In the genomic region with DNA sequence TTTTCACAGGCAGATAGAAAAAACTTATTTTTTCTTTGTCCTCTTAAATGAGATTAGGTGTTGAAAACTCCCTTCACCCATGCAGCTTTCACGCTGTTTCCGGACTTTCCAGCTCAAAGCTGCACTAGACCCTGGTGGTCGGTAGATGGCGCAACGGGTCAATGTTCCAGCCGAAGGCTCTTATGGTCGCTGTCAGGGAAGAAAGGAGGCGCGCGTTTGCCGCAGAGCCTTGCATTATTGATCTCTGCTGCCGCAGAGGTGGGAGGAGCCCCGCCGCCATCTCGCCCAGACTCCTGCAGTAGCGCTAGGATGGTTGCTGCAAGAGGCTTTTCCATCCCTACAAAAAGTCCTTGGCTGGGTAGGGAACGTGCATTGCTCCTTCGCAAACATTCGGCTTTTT, we compare ENCODE assay signal across 8 mouse cellular contexts. TPM values are rescaled to one million over a fixed set of nuclear protein-coding genes. Genes with fewer than 3 reads are reported as not detected.
DNase-seq lines count a peak whose midpoint lies in the region; ATAC-seq and TF ChIP-seq lines count a peak whose summit lies in the region.

No protein-coding gene starts in this region.

- ATAC-seq in heart, embryonic 15.5 days (replicated peaks; ENCODE audit: insufficient number of reproducible peaks, insufficient read depth, low FRiP score, low read depth): peak; percentile 87
- peak; percentile 80 for ATAC-seq in liver, embryonic 14.5 days (ENCODE audit: insufficient read depth)
- ATAC-seq in neural tube, embryonic 11.5 days (ENCODE audit: insufficient read depth, low FRiP score, low TSS enrichment): peak; percentile 92
- peak; percentile 92 for ATAC-seq in stomach, postnatal 0 days (ENCODE audit: low FRiP score, low TSS enrichment)

- under 1% methylated on average over 19 of the region's 19 CpGs for WGBS in forebrain, embryonic 10.5 days
- whole genome bisulfite sequencing in heart, embryonic 15.5 days: 0% methylated on average over 19 of the region's 19 CpGs
- under 1% methylated on average over 19 of the region's 19 CpGs for WGBS in liver, embryonic 14.5 days (ENCODE audit: insufficient replicate concordance)
- whole genome bisulfite sequencing in neural tube, embryonic 11.5 days: under 1% methylated on average over 19 of the region's 19 CpGs
- under 1% methylated on average over 19 of the region's 19 CpGs for WGBS in stomach, postnatal 0 days

- H3K9ac ChIP-seq in heart, embryonic 15.5 days: peak overlapping the region; percentile 44
- H3K9ac ChIP-seq in liver, embryonic 14.5 days (replicated peaks): no peak overlapping the region
- H3K9ac ChIP-seq in neural tube, embryonic 11.5 days (ENCODE audit: low read length): peak overlapping the region; percentile 41
- H3K9ac ChIP-seq in stomach, postnatal 0 days (ENCODE audit: low read length): peak overlapping the region; percentile 47; the same call in 1 of the 2 replicates

- H3K4me3 ChIP-seq in forebrain, embryonic 10.5 days: peak overlapping the region; percentile 53
- H3K4me3 ChIP-seq in heart, embryonic 15.5 days: peak overlapping the region; percentile 70
- peak overlapping the region; percentile 40 to 47 for H3K4me3 ChIP-seq in liver, embryonic 14.5 days (ENCODE audit: insufficient read depth in 1 of 2, low read depth in 2 of 2, low read length in 2 of 2)
- peak overlapping the region; percentile 36 for H3K4me3 ChIP-seq in neural tube, embryonic 11.5 days (ENCODE audit: low read depth, low read length)
- peak overlapping the region; percentile 44 for H3K4me3 ChIP-seq in stomach, postnatal 0 days (ENCODE audit: low read depth, low read length)

- H3K4me2 ChIP-seq in heart, embryonic 15.5 days: peak overlapping the region; percentile 94
- H3K4me2 ChIP-seq in liver, embryonic 14.5 days (ENCODE audit: low read depth): peak overlapping the region; percentile 76
- peak overlapping the region; percentile 74 for H3K4me2 ChIP-seq in neural tube, embryonic 11.5 days (ENCODE audit: low read depth)
- H3K4me2 ChIP-seq in stomach, postnatal 0 days (replicated peaks; ENCODE audit: low read depth): peak overlapping the region; percentile 66

- H3K27me3 ChIP-seq in forebrain, embryonic 10.5 days (ENCODE audit: poor library complexity, severe bottlenecking): peaks cover 61% of the 10 kb centered on the region
- no peaks in the 10 kb centered on the region for H3K27me3 ChIP-seq in heart, embryonic 15.5 days
- no peaks in the 10 kb centered on the region; the same call in 1 of the 2 replicates for H3K27me3 ChIP-seq in liver, embryonic 14.5 days (ENCODE audit: control insufficient read depth, insufficient read depth, low read length)
- H3K27me3 ChIP-seq in neural tube, embryonic 11.5 days (ENCODE audit: control insufficient read depth, insufficient read depth, low read length): no peaks in the 10 kb centered on the region
- H3K27me3 ChIP-seq in stomach, postnatal 0 days (ENCODE audit: control insufficient read depth, insufficient read depth, low read length): no peaks in the 10 kb centered on the region

- no peaks in the 10 kb centered on the region for H3K36me3 ChIP-seq in forebrain, embryonic 10.5 days (replicated peaks)
- no peaks in the 10 kb centered on the region for H3K36me3 ChIP-seq in heart, embryonic 15.5 days
- no peaks in the 10 kb centered on the region for H3K36me3 ChIP-seq in liver, embryonic 14.5 days (replicated peaks; ENCODE audit: control insufficient read depth, insufficient read depth, low read depth)
- H3K36me3 ChIP-seq in neural tube, embryonic 11.5 days (ENCODE audit: control insufficient read depth, insufficient read depth, low read length): no peaks in the 10 kb centered on the region
- H3K36me3 ChIP-seq in stomach, postnatal 0 days (ENCODE audit: control insufficient read depth, insufficient read depth, low read length): no peaks in the 10 kb centered on the region

- TF ChIP-seq EP300 in liver, embryonic 14.5 days (IDR thresholded peaks at IDR 0.05; ENCODE audit: low read depth): no peak
- no peak for TF ChIP-seq EP300 in stomach, postnatal 0 days (optimal IDR thresholded peaks at IDR 0.05)

- DNase-seq in CD8-positive naive resting alpha-beta T cell, adult 2 months (ENCODE audit: low read depth in 2 of 2, low spot score in 2 of 2): peak; percentile 92 to 93
- DNase-seq in c-Kit-positive CD71-negative TER-119-negative erythroid progenitor cells, embryonic 14.5 days (ENCODE audit: low read depth): peak; percentile 85
- peak; percentile 89 for DNase-seq in forebrain, embryonic 10.5 days (ENCODE audit: extremely low spot score, low spot score)
- DNase-seq in kidney, postnatal 25 days: peak; percentile 91 to 92
- DNase-seq in liver, embryonic 14.5 days (ENCODE audit: low read depth in 3 of 3, low spot score in 3 of 3): peak; percentile 63 to 77 (median 69)
- DNase-seq in neural tube, embryonic 11.5 days (ENCODE audit: low spot score): peak; percentile 93
- peak; percentile 89 for DNase-seq in stomach, postnatal 0 days (ENCODE audit: low spot score)

- no peaks in the 10 kb centered on the region for H3K9me3 ChIP-seq in forebrain, embryonic 10.5 days
- H3K9me3 ChIP-seq in heart, embryonic 15.5 days (replicated peaks): no peaks in the 10 kb centered on the region
- H3K9me3 ChIP-seq in liver, embryonic 14.5 days (ENCODE audit: control insufficient read depth, low read length): no peaks in the 10 kb centered on the region
- H3K9me3 ChIP-seq in neural tube, embryonic 11.5 days (ENCODE audit: control insufficient read depth, low read length): no peaks in the 10 kb centered on the region
- H3K9me3 ChIP-seq in stomach, postnatal 0 days (ENCODE audit: control insufficient read depth, low read length): no peaks in the 10 kb centered on the region

- peak overlapping the region; percentile 84 for H3K27ac ChIP-seq in forebrain, embryonic 10.5 days
- peak overlapping the region; percentile 85 for H3K27ac ChIP-seq in heart, embryonic 15.5 days
- no peak overlapping the region for H3K27ac ChIP-seq in liver, embryonic 14.5 days
- H3K27ac ChIP-seq in neural tube, embryonic 11.5 days (ENCODE audit: low read depth, low read length): peak overlapping the region; percentile 78
- H3K27ac ChIP-seq in stomach, postnatal 0 days (replicated peaks): peak overlapping the region; percentile 61; the same call in 1 of the 2 replicates

- TF ChIP-seq CTCF in liver, embryonic 14.5 days (IDR thresholded peaks at IDR 0.05; ENCODE audit: low read depth): peak; percentile 95
- TF ChIP-seq CTCF in stomach, postnatal 0 days (IDR thresholded peaks at IDR 0.05; ENCODE audit: low read depth): peak; percentile 99

- H3K4me1 ChIP-seq in forebrain, embryonic 10.5 days: peaks cover 52% of the 10 kb centered on the region
- H3K4me1 ChIP-seq in heart, embryonic 15.5 days (replicated peaks): peaks cover 29% of the 10 kb centered on the region
- H3K4me1 ChIP-seq in liver, embryonic 14.5 days (replicated peaks; ENCODE audit: control insufficient read depth in 2 of 2, insufficient read depth in 2 of 2, low read length in 1 of 2): peaks cover 4 to 5% of the 10 kb centered on the region in 2 experiments; a peak in 3 of 4 replicates
- H3K4me1 ChIP-seq in neural tube, embryonic 11.5 days (ENCODE audit: control insufficient read depth, insufficient read depth, low read length): peaks cover 3% of the 10 kb centered on the region; the same call in 1 of the 2 replicates
- no peaks in the 10 kb centered on the region for H3K4me1 ChIP-seq in stomach, postnatal 0 days (replicated peaks; ENCODE audit: control insufficient read depth, insufficient read depth)

RNA-seq across cellular contexts. Expression of a gene that starts 7.5 kb away (rescaled TPM):
- polyA plus RNA-seq in forebrain, embryonic 10.5 days (2016; fragmentation: Nextera tagmentation; extraction: Ambion mirVana): 0.17 and 0.22 TPM in 2 replicates
- 0.16 and 0.32 TPM in 2 replicates for polyA plus RNA-seq in heart, embryonic 15.5 days (2015; fragmentation: Nextera tagmentation; extraction: Ambion mirVana)
- polyA plus RNA-seq in liver, embryonic 14.5 days (2012; rRNA removed): not detected in 2 replicates
- polyA plus RNA-seq in liver, embryonic 14.5 days (2014; fragmentation: Nextera tagmentation; extraction: Ambion mirVana): 0.08 and 0.15 TPM in 2 replicates
- 0.56 and 0.58 TPM in 2 replicates for polyA plus RNA-seq in neural tube, embryonic 11.5 days (2014; fragmentation: Nextera tagmentation; extraction: Ambion mirVana)
- polyA plus RNA-seq in stomach, postnatal 0 days (2015; fragmentation: Nextera tagmentation; extraction: Ambion mirVana): 0.10 and 0.18 TPM in 2 replicates

RNA-seq across cellular contexts. Expression of a gene that starts 37.4 kb away (rescaled TPM):
- polyA plus RNA-seq in forebrain, embryonic 10.5 days (2016; fragmentation: Nextera tagmentation; extraction: Ambion mirVana): 25.4 and 29.2 TPM in 2 replicates
- polyA plus RNA-seq in heart, embryonic 15.5 days (2015; fragmentation: Nextera tagmentation; extraction: Ambion mirVana): 7.6 and 8.3 TPM in 2 replicates
- 3.8 and 5.0 TPM in 2 replicates for polyA plus RNA-seq in liver, embryonic 14.5 days (2012; rRNA removed)
- polyA plus RNA-seq in liver, embryonic 14.5 days (2014; fragmentation: Nextera tagmentation; extraction: Ambion mirVana): 5.2 and 6.1 TPM in 2 replicates
- 22.2 and 25.5 TPM in 2 replicates for polyA plus RNA-seq in neural tube, embryonic 11.5 days (2014; fragmentation: Nextera tagmentation; extraction: Ambion mirVana)
- polyA plus RNA-seq in stomach, postnatal 0 days (2015; fragmentation: Nextera tagmentation; extraction: Ambion mirVana): 2.8 and 3.7 TPM in 2 replicates

RNA-seq across cellular contexts. Expression of a gene that starts 37.4 kb away (rescaled TPM):
- 13.0 and 14.3 TPM in 2 replicates for polyA plus RNA-seq in forebrain, embryonic 10.5 days (2016; fragmentation: Nextera tagmentation; extraction: Ambion mirVana)
- polyA plus RNA-seq in heart, embryonic 15.5 days (2015; fragmentation: Nextera tagmentation; extraction: Ambion mirVana): 7.9 and 9.2 TPM in 2 replicates
- 0.41 TPM in 2 replicates for polyA plus RNA-seq in liver, embryonic 14.5 days (2012; rRNA removed)
- 0.29 and 1.6 TPM in 2 replicates for polyA plus RNA-seq in liver, embryonic 14.5 days (2014; fragmentation: Nextera tagmentation; extraction: Ambion mirVana)
- 11.8 and 13.6 TPM in 2 replicates for polyA plus RNA-seq in neural tube, embryonic 11.5 days (2014; fragmentation: Nextera tagmentation; extraction: Ambion mirVana)
- polyA plus RNA-seq in stomach, postnatal 0 days (2015; fragmentation: Nextera tagmentation; extraction: Ambion mirVana): 5.0 and 6.4 TPM in 2 replicates
